Mouse (Mus musculus) embryonic fibroblast, embryonic 13.5 days (primary cell): ENCODE results near the gene Ell2. TPM values are rescaled to one million over a fixed set of nuclear protein-coding genes. Genes with fewer than 3 reads are reported as not detected.

Source experiments
- H3K27ac ChIP-seq: 2 replicates; pipeline ENCODE4 v1.5.1; 2012; ENCODE audit warnings: low read length, control low read depth, inconsistent platforms; ENCODE audit not compliant: insufficient read depth
- H3K4me1 ChIP-seq: 2 replicates; pipeline ENCODE4 v1.6.1; 2011; ENCODE audit warnings: low read length; ENCODE audit not compliant: control insufficient read depth, insufficient read depth
- H3K4me3 ChIP-seq: 2 replicates; pipeline ENCODE4 v1.5.1; 2011; ENCODE audit warnings: mild to moderate bottlenecking, control low read depth, low read length; ENCODE audit not compliant: insufficient read depth
- CTCF ChIP-seq: IDR thresholded peaks from 2 replicates; pipeline ENCODE4 v1.5.1; 2011; ENCODE audit warnings: mild to moderate bottlenecking, control low read depth, low read length, moderate library complexity, borderline replicate concordance; ENCODE audit not compliant: insufficient read depth
- POLR2A ChIP-seq: IDR thresholded peaks from 2 replicates; pipeline ENCODE4 v1.6.1; 2011; ENCODE audit warnings: low read depth, mild to moderate bottlenecking, control low read depth, low read length, moderate library complexity
- polyA plus RNA-seq: library from polyadenylated mRNA; stranded (reverse); fragments of >200 nt; gene quantifications from 2 replicates; pipeline ENCODE4 v1.2.4, GENCODE M21; 2011; ENCODE audit warnings: low read depth; ENCODE audit not compliant: missing spikeins, insufficient read length

Gene Ell2
- polyA plus RNA-seq, 1 experiment = 67.4 TPM

DNA sequence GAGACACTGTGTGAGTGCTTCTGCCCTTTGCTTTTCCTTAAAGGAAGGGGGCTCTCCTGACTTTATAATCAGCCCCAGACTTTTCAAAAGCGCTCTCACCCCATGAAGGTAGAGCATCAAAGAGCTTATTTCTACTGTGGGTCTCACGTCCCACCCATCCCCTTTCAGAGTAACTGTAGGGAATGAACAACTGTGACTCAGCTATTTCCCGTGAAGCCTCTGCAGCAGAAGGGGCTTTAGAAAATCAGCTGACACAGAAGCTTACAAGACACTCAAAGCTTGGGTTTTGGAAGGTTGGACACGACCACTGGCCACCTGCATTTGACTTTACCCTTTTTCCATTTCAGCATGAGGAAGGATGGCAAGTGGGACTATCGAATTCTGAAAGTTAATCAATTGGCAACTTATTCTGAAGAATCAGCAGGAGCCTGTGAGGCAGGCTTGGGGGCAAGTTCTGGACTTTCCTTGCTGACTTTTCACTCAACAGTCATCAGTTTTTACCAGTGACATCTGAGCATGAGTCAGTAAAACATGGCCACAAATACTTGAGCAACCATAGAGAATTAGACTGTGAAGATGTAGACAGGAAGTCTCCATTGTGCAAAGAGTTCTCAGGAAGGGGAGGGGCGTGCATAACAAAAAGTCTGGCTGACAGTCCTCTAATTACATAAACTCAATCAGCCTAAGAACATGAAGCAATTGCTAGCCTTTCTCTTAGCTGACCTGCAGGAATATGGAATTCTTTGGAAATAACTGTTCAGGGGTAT is 87.5 kb downstream of the Ell2 start:
- H3K4me3 ChIP-seq = no peak overlapping the region
- TF ChIP-seq CTCF (no peak), POLR2A (no peak)
- H3K27ac ChIP-seq = peak overlapping the region; percentile 59; the same call in 1 of the 2 replicates
- peaks cover 12% of the 10 kb centered on the region for H3K4me1 ChIP-seq

DNA sequence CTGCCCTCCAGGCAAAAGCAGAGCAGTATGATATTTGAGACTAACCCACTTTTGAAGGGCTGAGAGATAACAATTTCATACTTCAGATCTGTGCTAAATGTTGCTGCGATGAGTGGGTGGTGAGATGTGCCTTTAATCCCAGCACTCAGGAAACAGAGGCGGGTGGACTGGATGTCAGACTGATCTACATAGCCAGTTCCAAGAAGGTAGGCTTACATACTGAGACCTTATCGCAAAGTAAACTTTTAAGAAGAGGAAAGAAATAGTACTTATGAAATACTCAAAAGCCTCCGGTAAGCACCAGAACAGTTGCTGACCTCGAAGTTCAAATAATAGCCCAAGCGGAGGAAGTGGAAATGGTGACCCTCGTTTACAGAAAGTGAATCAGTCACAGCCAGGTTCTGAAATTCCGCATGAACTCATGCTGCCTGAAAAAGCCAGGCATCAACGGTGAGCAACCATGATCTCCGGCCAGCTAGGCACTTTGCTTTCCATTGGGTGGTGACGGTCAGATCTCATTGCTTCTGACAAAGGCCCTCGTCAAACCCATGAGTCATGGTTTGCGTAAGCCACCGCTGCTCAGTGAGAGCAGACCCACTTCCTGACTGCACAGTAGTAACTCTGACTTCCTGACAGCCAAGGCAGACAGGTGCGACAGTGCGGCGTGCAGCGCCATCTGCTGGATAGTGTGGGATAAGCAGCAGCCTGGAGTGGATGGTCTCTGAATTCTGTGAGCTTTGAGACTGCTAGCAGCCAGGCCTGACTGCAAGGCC is 91.0 kb downstream of the Ell2 start:
- H3K27ac ChIP-seq = peak overlapping the region; percentile 55
- H3K4me3 ChIP-seq = no peak overlapping the region
- H3K4me1 ChIP-seq = peaks cover 3% of the 10 kb centered on the region; the same call in 1 of the 2 replicates
- TF ChIP-seq CTCF = peak; percentile 100
- peak; percentile 44; the same call in 1 of the 2 replicates for TF ChIP-seq POLR2A

DNA sequence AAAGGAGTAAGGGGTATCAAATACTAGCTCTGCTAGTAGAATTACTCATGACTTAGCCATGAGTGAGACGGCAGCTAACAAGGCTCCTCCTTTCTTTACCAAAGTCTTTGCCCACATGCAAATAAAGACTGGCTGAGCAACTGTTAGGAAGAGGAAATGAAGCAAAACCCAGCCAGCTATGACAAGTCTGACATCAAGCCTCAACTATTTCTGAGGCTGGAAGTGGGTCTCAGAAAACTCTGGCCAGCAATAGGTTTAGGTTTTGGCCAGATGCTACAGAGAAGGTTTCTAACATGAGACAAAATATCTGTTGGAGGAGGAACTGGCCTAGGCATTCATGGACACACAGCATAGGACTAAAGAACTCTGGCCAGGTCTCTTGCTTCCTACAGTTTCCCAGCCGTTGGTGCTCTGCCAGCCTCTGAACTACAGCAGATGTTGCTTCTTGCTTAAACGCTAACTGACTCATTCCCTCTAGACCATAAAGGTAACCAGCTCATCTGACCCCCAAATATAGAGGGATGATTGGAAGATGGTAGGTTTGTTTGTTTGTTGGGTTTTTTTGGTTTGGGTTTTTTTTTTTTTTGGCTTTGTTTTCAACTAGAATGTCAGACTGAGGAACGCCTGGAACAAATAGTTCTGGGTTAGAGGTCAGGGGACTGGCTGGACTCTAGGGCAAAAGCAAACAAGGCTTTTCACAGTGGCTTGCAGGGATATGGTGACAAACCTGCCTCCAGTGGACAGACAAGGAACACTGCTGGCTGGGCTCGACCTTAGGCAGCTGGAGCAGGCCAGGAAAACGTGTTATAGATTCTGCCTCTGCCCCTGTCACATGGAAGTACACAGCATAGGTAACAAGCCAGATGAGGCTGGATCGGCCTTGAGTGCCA is 92.1 kb downstream of the Ell2 start:
- TF ChIP-seq POLR2A (no peak), CTCF (no peak)
- Histone ChIP-seq H3K4me3 (no peak overlapping the region), H3K4me1 (peaks cover 3% of the 10 kb centered on the region; the same call in 1 of the 2 replicates), H3K27ac (peak overlapping the region; percentile 95)

DNA sequence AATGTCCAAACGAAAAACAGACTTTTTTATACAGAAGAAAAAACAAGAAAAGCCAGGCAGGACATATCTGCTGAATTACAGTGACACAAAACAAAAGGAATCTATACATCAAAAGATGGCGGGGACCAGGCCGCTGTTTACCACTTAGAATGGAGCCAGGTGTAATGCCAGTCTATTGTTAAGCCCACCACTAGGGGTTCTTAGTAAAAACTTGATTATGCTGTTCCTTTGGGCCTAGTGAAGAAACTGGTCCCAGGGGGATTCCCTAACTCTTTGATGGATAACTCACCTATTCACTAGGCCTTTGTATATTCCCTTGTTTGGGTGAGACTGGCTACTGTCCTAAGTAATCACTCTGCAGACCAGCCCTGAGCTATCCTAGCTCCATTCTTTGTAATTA is 92.9 kb downstream of the Ell2 start:
- peaks cover 3% of the 10 kb centered on the region; the same call in 1 of the 2 replicates for H3K4me1 ChIP-seq
- TF ChIP-seq POLR2A (no peak), CTCF (no peak)
- peak overlapping the region; percentile 95 for H3K27ac ChIP-seq
- H3K4me3 ChIP-seq = no peak overlapping the region

DNA sequence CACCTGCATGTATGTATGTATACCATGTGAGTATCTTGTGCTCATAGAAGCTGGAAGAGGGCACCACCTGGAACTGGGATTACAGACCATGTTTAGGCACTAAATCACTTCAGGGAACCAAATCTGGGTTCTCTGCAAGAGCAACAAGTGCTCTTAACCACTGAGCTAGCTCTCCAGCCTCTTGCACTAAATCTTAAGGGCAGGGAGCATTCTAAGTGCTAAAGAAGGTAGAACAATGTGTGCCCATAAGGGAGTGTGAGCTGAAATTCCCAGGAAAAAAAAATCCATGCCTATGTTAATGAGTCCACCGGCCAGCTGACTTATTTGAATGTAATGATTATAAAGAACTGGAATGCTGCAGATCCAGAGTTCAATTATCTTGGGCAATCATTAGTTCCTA is 101.4 kb downstream of the Ell2 start:
- no peak overlapping the region for H3K27ac ChIP-seq
- TF ChIP-seq POLR2A (no peak), CTCF (no peak)
- H3K4me3 ChIP-seq = no peak overlapping the region
- peaks cover 2% of the 10 kb centered on the region; the same call in 1 of the 2 replicates for H3K4me1 ChIP-seq

DNA sequence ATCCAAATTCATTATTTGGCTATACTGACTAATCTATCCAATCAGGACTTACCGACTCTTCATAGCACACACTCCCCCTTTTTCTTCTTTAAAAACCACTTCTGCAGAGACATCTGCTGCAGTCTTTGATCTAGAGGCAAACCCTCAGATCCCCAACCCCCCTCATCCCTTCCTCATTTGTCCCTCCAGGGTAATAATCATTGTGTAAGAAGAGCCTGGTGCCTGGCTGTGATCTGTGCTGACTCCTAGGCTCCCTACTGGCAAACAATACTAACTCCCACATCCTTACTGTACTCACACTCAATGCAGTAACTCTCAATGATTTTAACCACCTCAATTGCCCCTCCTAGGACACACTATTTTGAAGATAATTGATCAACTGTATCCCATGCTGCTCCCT is 103.4 kb downstream of the Ell2 start:
- H3K4me3 ChIP-seq = no peak overlapping the region

DNA sequence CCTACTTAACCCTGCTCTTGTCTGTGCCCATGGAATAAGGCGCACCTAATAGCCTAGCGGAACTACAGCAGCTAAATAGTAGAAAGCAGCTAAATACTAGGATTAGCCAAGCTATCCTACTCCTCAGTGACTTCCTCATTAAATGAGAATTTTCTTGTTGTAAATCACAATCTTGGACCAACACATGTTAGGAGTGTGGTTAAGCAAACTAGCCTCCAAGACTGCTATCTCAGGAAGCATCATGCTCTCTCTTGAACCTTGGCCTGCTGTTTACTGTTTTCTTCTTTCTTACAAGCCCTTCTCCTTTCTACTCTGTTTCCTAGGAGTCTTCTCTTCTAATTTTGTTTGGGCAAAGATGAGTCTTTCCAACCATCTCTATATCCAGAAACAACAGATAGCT is 110.6 kb downstream of the Ell2 start:
- no peak for TF ChIP-seq CTCF
- no peak for TF ChIP-seq POLR2A
- Histone ChIP-seq H3K4me1 (no peaks in the 10 kb centered on the region), H3K27ac (no peak overlapping the region), H3K4me3 (no peak overlapping the region)

More for the DNA sequence above, 103.4 kb downstream of the Ell2 start:
- TF ChIP-seq CTCF (no peak), POLR2A (no peak)
- H3K4me1 ChIP-seq = peaks cover 2% of the 10 kb centered on the region; the same call in 1 of the 2 replicates
- H3K27ac ChIP-seq = 0 out of 2 replicates have a peak overlapping the region, but pooled peaks have one; percentile 10

DNA sequence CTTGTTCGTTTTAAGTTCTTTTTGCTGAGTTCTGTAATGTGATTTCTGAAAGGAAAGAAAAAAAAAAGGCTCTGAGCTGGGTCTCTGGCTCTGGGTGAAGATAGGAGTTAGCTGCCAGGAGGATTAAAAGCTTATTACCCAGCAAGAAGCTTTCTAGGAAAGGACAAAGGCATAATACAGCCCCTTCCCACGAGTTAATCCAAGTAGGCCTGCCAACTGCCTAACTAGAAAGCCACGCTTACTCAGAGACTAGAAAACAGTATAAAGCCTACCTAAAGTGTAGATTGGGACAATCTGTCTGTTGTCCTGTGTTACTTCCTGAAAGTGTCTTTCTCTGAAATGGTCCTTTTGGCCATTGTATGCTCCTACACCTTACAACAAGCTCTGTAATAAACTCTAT is 111.9 kb downstream of the Ell2 start:
- Histone ChIP-seq H3K4me3 (no peak overlapping the region), H3K4me1 (no peaks in the 10 kb centered on the region), H3K27ac (no peak overlapping the region)
- TF ChIP-seq POLR2A (no peak), CTCF (no peak)
